Mouse (Mus musculus): ENCODE measurements around the gene Rad23a. TPM values are rescaled to one million over a fixed set of nuclear protein-coding genes. Genes with fewer than 3 reads are reported as not detected.

The Rad23a gene
- polyA plus RNA-seq (2017; shearing (Covaris generic)), result 100 to 1,000 TPM; 139 to 160 TPM

GRCm38 (mm10) chr8:84840248-84840999, at the start of gene Rad23a:
Gene Rad23a (minus strand): TSS chr8:84840665.
- peak; percentile 98 for ATAC-seq

DNA sequence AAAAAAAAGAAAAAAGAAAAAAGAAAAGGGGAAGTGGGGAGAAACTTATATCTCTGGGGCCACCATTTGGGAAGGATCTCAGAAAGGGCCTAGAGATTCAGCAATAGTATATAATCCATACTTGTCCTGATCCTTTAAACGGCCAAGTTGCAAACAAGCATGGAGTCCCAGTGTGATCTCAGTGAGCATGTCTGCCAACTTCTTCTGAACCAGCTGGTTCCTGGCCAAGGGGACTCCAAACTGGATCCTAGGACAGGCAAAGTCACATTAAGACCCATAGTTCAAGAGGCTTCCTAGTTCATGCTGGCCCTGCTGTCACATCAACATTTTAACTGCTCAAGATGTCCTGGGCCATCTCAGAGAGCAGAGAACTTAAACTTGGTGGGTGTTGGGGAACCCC, 48.7 kb upstream of the Rad23a start:
- ATAC-seq, result no peak

- ATAC-seq, result no peak
Observed at GRCm38 (mm10) chr8:84888280-84888679, 47.8 kb upstream of the Rad23a start.

- ATAC-seq, result no peak
Observed at GRCm38 (mm10) chr8:84884728-84885127, 44.3 kb upstream of the Rad23a start.

GRCm38 (mm10) chr8:84878915-84879314, 38.5 kb upstream of the Rad23a start:
- no peak for ATAC-seq

GRCm38 (mm10) chr8:84877297-84878035, 37.0 kb upstream of the Rad23a start:
- ATAC-seq, result no peak

GRCm38 (mm10) chr8:84874339-84874738, 33.9 kb upstream of the Rad23a start:
- no peak for ATAC-seq

DNA sequence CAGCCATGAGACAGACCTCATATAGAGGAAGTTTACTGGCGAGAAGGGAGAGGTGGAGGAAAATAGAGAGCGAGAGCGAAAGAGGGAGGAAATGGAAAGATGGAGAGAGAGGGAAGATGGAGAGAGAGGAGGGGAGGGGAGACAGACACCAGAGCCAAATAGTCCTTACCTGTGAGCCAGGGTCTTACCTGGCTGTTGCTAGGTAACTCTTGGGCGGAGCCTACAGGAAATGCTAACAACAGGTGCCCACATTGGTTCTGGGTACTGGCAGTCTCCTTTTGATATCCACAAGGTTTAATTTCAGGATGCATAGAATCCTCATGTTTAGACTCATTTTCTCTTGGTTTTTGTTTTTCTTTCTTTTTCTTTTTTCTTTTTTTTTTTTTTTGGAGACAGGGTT, 32.6 kb upstream of the Rad23a start:
- ATAC-seq, result no peak

- no peak for ATAC-seq
Observed at GRCm38 (mm10) chr8:84872309-84872965, 32.0 kb upstream of the Rad23a start.

GRCm38 (mm10) chr8:84871376-84872308, 31.2 kb upstream of the Rad23a start, which contains the start of gene Syce2:
Gene Syce2 (plus strand): TSS chr8:84872111.
- peak; percentile 76 for ATAC-seq

DNA sequence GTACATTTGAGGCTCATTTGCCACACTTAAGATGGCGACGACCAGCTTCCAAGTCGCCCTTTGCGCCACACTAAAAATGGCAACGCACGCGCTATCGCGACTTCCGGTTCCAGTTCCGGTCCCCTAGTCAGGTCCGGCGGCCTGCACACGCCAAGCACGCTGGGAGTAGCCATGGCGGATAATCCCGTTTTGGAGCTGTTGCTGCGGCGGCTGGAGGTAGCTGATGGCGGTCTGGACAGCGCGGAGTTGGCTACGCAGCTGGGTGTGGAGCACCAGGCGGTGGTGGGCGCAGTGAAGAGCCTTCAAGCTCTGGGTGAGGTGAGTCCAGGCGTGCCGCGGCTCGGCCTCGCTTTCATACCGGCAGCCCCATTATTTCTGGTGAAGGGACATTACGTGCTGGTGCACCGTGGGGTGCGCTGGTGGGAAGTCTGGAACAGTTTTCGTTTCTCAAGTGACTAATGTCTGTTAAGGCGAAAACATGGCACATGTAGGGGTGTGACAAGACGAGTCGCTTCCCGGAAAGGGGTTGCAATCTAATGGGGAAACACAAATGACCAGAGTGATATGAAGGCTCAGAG, 16.5 kb upstream of the Rad23a start, which contains the start of gene Farsa:
TSS of gene Farsa (plus strand) at position 126 of the 578 bp plus-strand sequence.
- peak; percentile 99 for ATAC-seq

GRCm38 (mm10) chr8:84856434-84856833, 16.0 kb upstream of the Rad23a start:
- no peak for ATAC-seq

DNA sequence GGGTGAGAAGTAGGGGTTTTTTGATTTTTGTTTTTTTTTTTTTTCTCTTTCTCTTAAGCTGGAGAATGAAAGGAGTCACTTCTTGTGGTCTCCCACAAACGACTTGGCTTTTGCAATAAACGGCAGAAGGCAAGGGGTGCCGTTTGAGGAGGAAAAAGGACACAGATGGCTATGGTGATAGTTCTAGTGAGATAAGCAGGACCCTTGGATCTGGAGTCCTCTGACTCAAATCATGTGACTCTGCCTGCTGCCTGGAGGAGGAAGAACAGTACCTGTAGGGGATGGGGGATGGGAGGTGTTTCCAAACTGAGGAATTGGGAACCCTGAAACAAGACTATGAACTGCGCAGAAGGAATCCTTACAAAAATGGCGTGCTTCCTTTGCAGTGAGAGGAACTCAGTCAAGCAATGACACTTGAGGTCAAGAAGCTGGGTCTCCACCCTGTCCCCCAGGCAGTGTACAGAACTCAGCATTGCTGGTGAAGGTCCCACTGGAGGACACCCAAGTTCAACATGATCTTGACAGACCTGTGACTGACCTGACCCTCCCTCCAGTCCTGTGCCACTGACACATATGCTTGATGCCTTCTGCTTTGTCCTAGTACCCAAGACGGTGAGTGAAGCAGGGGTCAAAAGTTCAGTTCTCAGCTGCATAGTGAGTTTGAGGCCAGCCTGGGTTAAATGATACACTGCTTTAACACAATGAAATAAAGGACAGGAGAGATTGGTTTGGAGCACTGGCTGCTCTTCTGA, 7.4 kb upstream of the Rad23a start:
- ATAC-seq, result no peak

DNA sequence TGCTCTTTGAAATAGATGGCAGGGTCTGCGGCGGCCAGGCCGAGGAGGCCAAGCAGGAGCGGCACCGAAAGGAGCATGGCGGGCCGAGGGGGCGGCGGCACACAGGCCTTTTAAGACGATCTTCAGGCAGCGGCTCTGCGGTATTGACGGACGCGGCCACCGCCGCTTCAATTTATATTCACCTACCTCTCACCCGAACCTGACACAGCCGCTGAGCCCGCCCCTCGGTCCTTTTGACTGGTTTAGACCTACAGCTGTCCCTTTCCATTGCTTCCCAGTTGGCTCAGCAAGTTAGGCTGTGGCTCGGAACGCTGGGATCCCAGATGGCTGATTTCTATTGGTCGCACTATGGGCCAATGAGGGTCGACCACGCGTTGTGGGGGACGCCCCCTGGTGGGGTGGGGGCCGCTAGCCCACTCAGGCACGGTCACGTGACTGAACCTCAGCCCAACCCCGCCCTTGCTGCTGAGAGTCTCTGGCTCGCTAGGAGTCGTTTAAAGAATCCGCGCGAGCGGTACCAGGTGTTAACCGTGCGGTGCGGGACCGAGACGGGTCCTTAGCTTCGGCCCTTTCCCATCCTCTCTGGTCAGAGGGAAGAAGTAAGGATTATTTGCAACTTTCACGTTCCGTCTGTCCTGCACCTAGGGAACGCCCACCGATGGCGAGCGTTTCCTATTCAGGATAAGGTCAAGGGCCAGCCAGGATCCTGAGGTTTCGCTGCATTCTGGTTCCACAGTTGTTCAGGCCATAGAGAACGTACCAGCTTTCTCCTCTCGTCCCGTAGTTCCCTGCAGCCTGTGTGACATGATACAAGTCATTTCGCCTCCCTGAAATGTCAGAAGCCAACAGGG, 6.5 kb upstream of the Rad23a start, which contains the start of gene Calr:
TSS of gene Calr (minus strand) at position 213 of the 851 bp plus-strand sequence.
- ATAC-seq, result peak; percentile 94

DNA sequence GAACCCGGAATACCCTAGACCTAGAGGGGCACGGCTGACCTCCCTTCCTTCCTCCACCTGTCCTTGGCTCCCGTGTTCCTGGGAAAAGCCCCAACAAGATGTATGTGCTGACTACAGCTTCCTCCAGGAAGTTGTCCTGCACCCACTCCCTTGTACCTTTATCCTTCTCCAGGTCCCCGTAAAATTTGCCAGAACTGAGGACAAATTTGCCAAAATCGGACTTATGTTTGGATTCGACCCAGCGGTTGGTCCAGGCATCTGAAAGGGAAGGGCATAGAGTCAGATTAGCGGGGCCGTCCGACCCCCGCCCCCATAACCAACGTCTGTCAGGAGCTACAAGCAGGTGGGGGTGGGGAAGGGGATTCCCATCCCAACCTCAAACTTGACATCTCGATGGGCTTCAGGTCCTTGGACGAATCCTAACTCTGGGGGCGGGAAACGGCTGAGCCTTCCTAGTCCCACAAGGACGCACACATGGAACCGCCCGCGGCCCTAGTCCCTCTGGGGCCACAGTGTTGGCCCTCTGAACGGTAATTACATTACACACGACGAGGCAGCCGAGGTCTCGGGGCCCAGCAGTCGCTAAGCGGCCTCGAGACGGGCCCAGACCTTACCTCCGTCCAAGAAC, 5.7 kb upstream of the Rad23a start:
- ATAC-seq, result peak; percentile 4

GRCm38 (mm10) chr8:84845355-84846093, 5.1 kb upstream of the Rad23a start:
- ATAC-seq, result no peak

DNA sequence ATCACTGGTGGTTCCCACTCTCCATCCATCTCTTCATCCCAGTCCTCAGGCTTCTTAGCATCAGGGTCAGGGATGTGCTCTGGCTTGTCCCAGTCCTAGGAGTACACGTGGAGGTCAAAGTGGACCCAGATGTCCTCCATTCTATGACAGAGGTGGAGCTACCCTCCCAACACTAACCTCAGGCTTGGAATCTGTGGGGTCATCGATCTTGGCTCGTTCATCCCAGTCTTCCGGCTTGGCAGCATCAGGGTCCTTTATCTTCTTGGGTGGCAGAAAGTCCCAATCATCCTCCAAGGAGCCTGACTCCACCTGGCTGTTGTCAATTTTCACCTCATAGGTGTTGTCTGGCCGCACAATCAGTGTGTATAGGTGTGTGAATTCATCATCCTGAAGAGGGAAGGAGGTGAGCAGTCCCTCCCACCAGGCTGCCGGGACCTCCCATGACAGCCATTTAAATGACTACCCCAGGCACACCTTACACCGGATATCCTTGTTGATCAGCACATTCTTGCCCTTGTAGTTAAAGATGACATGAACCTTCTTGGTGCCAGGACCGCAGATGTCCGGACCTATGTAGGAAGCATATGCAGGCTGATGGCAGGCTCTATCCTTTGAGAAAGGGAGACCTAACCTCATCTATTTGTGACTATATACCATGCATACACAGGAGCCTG, 4.1 kb upstream of the Rad23a start:
- no peak for ATAC-seq

DNA sequence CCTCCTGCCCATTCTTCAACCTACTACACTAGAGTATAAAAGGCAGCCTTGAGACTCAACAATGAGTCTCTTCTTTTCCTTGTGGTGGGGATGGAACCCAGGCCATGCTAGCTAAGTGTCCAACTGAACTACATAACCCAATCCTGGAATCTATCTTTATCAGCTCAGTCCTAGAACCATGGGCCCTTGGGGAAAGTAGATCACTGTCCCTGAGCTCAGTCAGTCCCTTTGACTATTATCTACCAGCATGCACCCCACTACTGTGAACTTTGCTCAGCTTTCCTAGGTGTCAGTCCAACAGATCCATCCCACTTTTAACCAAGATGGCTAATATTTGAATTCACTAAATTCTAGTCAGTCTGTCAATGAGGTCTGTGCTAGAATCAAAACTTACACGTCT, 1.0 kb upstream of the Rad23a start:
- ATAC-seq, result no peak

Data from CD4-positive, CD25-positive, alpha-beta regulatory T cell, adult 4 months (primary cell).